Mouse (Mus musculus): ENCODE measurements at regions not wholly inside any gene's neighbourhood (a gene's known extent, or its start where the extent isn't known, plus 50 kb on each side); places are given as distances from the start of the nearest gene placed in this dataset.

DNA sequence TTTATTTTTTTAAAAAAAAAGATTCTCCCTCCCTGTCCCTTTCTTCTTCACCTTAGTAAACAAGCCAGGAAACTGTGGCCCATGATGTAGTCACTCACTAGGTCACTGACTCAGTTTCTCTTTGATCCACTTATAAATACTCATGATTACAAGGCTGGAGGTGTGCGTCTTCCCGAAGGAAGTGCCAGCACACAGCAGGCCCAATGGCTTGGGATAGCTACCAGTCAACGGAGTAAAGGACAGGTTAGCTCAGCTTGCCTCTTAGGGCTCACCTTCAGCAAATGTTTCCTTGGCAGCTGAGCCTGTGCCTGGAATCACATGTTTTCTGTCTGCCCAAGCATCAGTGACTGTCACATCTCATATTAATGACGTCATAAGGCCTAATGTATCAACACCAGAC is 230.8 kb upstream of the Npvf start:
- no peaks in the 10 kb centered on the region for H3K4me1 ChIP-seq (ENCODE audit: control insufficient read depth, insufficient read depth, low read length)
- no peak for TF ChIP-seq CTCF (IDR thresholded peaks at IDR 0.05; ENCODE audit: control insufficient read depth, insufficient read depth, low read length)

DNA sequence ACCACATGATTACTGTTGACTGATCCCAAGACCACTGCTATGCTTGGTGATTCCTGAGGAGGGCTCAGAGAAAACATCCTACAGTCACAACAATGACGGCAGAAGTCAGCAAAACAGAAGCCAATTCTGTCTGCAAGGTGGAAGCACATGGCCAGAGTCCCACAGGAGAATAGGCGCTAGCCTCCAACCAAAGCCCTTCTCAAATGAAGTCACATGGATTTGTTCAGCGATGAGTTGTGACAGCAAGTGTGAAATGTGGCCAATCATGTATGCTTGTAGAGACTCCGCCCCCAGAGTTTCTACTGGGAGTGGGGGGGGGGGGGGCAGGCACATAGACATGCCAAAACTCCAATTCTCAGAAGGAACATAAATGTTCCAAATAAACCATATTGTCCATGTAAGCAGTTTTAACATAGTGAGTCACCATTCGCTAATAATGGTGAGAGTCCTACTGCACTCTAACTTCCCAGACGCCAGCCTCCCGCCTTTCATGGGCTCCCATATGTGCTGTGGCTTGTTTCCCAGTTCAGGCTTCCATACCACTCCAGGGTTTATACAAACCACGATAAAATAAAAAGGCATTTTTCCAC is 231.6 kb upstream of the Npvf start:
- H3K27ac ChIP-seq (ENCODE audit: control insufficient read depth, insufficient read depth, low read depth, low read length, poor library complexity): no peak overlapping the region
- TF ChIP-seq CTCF (IDR thresholded peaks at IDR 0.05; ENCODE audit: control insufficient read depth, insufficient read depth, low read length) (no peak), POLR2A (IDR thresholded peaks at IDR 0.05; ENCODE audit: borderline replicate concordance, control insufficient read depth, low read depth, low read length) (no peak)
- H3K4me1 ChIP-seq (ENCODE audit: control insufficient read depth, insufficient read depth, low read length): no peaks in the 10 kb centered on the region
- 80% methylated on average over 8 of the region's 8 CpGs for WGBS
- H3K4me3 ChIP-seq (replicated peaks; ENCODE audit: control insufficient read depth, low read depth, low read length): no peak overlapping the region

More for the DNA sequence above, 230.8 kb upstream of the Npvf start:
- WGBS: 80% methylated on average over 4 of the region's 4 CpGs
- Histone ChIP-seq H3K4me3 (replicated peaks; ENCODE audit: control insufficient read depth, low read depth, low read length) (no peak overlapping the region), H3K27ac (ENCODE audit: control insufficient read depth, insufficient read depth, low read depth, low read length, poor library complexity) (no peak overlapping the region)

DNA sequence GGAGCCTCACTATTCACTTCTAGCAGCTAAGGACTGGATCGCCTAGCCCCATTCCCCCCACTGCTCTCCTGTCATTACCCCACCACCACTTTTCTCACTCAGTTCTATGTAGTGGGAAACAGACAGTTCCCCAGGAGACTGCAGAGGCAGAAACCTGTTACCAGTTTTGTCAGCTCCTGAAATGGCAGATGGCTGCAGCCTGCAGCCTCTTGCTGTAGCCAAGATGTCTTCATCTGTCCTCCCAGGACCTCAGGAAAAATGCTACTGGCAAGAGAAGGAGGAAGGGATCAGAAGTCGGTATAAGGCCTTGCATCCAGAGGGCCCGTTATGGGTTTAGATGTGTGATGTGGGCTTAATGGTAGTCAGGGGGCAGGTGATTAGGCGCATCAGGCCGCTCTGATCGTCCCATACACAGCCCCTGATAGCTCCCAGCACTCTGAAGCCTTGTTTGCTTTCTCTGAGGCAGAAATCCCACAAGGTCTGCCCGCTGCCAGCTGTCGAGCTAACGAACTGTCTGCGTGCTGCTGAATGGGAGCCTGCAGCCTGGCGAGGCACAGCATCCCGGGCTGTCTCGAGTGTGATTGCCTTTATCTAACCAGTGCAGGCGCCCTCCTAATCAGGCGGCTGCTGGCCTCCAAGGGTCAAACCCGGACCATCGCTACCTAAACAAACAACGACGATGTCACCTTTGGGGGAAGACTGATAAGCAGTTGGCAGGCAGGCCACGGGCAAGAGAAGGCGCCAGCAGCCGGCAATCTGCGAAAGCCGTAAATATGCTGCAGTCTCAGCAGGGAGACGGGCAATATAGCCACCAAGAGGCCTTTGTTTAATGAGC is 236.3 kb upstream of the Npvf start:
- Histone ChIP-seq H3K4me3 (replicated peaks; ENCODE audit: control insufficient read depth, low read depth, low read length) (no peak overlapping the region), H3K4me1 (ENCODE audit: control insufficient read depth, insufficient read depth, low read length) (no peaks in the 10 kb centered on the region), H3K27ac (ENCODE audit: control insufficient read depth, insufficient read depth, low read depth, low read length, poor library complexity) (peak overlapping the region; percentile 3; the same call in 1 of the 2 replicates)
- TF ChIP-seq CTCF (IDR thresholded peaks at IDR 0.05; ENCODE audit: control insufficient read depth, insufficient read depth, low read length): no peak
- TF ChIP-seq POLR2A (IDR thresholded peaks at IDR 0.05; ENCODE audit: borderline replicate concordance, control insufficient read depth, low read depth, low read length): no peak
- 29% methylated on average over 25 of the region's 25 CpGs for WGBS

DNA sequence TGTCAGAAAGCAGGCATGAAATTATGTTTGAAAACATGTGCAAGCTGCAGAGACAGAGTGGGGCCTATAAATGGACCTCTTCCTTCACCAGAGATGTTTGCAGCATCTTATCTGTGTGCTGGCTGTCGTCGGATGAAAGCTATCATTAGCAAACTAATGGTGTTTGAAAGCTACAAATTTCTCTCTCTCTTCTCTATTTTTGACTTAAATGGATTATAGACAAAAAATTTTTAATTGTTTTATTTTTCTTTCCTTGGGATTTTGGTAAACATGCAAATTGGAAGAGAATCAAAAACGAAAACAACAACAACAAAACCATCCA is 236.9 kb upstream of the Npvf start:
- 51% methylated on average over 3 of the region's 3 CpGs for WGBS
- no peak overlapping the region for H3K4me3 ChIP-seq (replicated peaks; ENCODE audit: control insufficient read depth, low read depth, low read length)
- H3K4me1 ChIP-seq (ENCODE audit: control insufficient read depth, insufficient read depth, low read length): no peaks in the 10 kb centered on the region
- no peak overlapping the region for H3K27ac ChIP-seq (ENCODE audit: control insufficient read depth, insufficient read depth, low read depth, low read length, poor library complexity)
- TF ChIP-seq CTCF (IDR thresholded peaks at IDR 0.05; ENCODE audit: control insufficient read depth, insufficient read depth, low read length): no peak
- TF ChIP-seq POLR2A (IDR thresholded peaks at IDR 0.05; ENCODE audit: borderline replicate concordance, control insufficient read depth, low read depth, low read length): no peak

DNA sequence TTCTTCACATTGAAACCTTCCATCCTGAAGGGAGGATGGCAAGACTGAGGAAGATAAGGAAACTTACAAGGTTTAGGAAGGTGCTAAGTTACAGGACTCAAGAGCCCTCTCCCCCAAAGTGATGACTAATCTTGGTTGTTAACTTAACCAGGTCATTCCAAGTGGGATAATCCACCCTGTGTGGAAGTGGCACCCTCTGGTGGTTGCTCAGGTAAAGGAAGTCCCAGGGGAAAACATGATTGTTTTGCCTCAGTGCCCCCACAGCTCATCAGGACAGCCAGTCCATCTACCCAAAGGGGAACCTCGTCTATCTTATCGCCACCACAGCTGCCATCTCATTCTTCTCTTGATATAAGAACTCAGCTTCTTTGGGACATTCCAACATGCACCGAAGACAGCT is 244.6 kb upstream of the Npvf start:
- WGBS: 82% methylated on average over 3 of the region's 3 CpGs
- Histone ChIP-seq H3K27ac (ENCODE audit: control insufficient read depth, insufficient read depth, low read depth, low read length, poor library complexity) (no peak overlapping the region), H3K4me1 (ENCODE audit: control insufficient read depth, insufficient read depth, low read length) (no peaks in the 10 kb centered on the region), H3K4me3 (replicated peaks; ENCODE audit: control insufficient read depth, low read depth, low read length) (no peak overlapping the region)
- TF ChIP-seq POLR2A (IDR thresholded peaks at IDR 0.05; ENCODE audit: borderline replicate concordance, control insufficient read depth, low read depth, low read length) (no peak), CTCF (IDR thresholded peaks at IDR 0.05; ENCODE audit: control insufficient read depth, insufficient read depth, low read length) (no peak)

DNA sequence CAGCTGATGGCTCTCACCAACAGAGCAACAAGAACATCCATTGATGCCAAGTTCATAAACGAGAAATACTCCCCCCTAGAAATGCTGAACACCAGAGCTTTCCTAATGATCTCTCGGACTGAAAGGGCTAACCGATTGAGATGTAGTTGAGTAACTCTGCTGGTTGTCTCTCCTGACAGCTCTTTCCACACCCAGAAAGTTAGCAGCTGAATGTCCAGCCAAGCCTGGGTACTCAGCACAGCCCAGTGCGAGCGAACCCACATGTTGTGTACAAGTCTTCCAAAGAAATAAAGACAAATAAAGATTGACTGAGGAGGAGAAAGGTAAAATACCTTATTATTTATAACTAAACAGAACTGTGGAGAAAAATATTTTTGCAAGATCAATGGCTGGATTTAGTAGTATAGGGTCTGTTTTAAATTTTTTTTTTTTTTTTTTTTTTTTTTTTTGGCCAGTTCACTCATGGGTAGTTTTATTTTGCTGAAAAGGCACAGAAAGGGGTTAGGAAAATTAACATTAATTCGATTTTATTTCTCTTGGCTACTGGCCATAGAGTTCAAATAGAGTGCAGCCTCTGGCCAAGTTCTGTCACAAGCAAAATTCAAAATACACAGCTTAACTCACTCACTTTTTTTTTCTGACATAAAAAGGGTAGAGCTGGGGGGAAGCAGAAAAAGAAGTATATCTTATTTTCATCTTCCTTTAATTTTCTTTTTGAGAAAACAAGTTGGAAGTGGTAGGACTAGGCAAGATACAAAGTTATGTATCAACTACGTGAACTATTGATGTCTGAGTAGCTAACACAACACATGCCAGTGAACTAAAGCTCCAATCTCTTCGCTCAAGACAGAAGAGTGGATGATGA is 261.2 kb upstream of the Npvf start:
- no peak overlapping the region for H3K4me3 ChIP-seq (replicated peaks; ENCODE audit: control insufficient read depth, low read depth, low read length)
- 78% methylated on average over 8 of the region's 8 CpGs for whole genome bisulfite sequencing
- H3K27ac ChIP-seq (ENCODE audit: control insufficient read depth, insufficient read depth, low read depth, low read length, poor library complexity): no peak overlapping the region
- no peak for TF ChIP-seq CTCF (IDR thresholded peaks at IDR 0.05; ENCODE audit: control insufficient read depth, insufficient read depth, low read length)
- TF ChIP-seq POLR2A (IDR thresholded peaks at IDR 0.05; ENCODE audit: borderline replicate concordance, control insufficient read depth, low read depth, low read length): no peak
- peaks cover 1% of the 10 kb centered on the region for H3K4me1 ChIP-seq (ENCODE audit: control insufficient read depth, insufficient read depth, low read length)

DNA sequence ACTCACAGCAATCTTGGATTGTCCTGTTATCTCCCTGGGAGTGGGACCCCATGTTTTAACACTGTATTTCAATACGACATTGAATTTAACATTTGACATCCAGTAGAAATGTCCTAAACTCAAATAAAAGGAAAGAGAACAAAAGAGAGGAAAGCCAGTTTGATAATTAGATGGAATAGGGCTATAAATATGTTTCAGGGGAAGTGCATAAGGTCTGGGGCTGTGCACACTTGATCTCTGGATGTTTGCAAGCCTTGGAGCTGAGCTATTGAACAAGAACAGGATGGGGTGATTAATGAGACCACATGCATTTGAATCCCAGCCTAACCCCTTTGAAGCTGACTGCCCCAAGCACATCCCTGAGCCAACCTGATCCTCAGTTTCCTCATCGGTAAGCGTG is 264.0 kb upstream of the Npvf start:
- TF ChIP-seq POLR2A (IDR thresholded peaks at IDR 0.05; ENCODE audit: borderline replicate concordance, control insufficient read depth, low read depth, low read length) (no peak), CTCF (IDR thresholded peaks at IDR 0.05; ENCODE audit: control insufficient read depth, insufficient read depth, low read length) (no peak)
- Histone ChIP-seq H3K4me3 (replicated peaks; ENCODE audit: control insufficient read depth, low read depth, low read length) (no peak overlapping the region), H3K27ac (ENCODE audit: control insufficient read depth, insufficient read depth, low read depth, low read length, poor library complexity) (no peak overlapping the region), H3K4me1 (ENCODE audit: control insufficient read depth, insufficient read depth, low read length) (peaks cover 1% of the 10 kb centered on the region)
- WGBS: 79% methylated on average over 3 of the region's 3 CpGs

DNA sequence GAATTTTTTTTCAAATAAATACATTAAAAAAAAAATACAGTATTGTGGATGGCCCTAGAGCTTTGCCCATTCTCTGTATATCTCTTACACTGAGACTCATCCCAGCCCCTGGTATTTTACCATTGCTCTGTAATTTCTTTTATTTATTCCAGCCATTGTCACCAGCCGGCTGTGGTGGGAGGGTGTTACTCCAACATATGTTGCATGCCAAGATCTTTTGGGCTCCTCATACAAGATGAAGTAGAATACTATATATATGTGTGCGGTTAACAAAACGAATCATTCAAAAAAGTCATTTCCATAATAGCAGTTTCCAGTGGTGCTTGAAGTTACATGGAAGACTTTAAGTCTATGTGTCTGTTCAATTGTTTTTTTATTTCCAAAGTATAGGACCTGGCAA is 268.0 kb upstream of the Npvf start:
- Histone ChIP-seq H3K4me3 (replicated peaks; ENCODE audit: control insufficient read depth, low read depth, low read length) (no peak overlapping the region), H3K4me1 (ENCODE audit: control insufficient read depth, insufficient read depth, low read length) (no peaks in the 10 kb centered on the region), H3K27ac (ENCODE audit: control insufficient read depth, insufficient read depth, low read depth, low read length, poor library complexity) (no peak overlapping the region)
- TF ChIP-seq POLR2A (IDR thresholded peaks at IDR 0.05; ENCODE audit: borderline replicate concordance, control insufficient read depth, low read depth, low read length) (no peak), CTCF (IDR thresholded peaks at IDR 0.05; ENCODE audit: control insufficient read depth, insufficient read depth, low read length) (no peak)
- WGBS: 88% methylated on average over 3 of the region's 3 CpGs

Data from bone marrow, adult 2 months (tissue).